Mouse (Mus musculus) embryo, embryonic 10.5 days (tissue): ENCODE measurements at regions not wholly inside any gene's neighbourhood (a gene's known extent, or its start where the extent isn't known, plus 50 kb on each side); places are given as distances from the start of the nearest gene placed in this dataset.

Experiments
- DNase-seq: peaks from one replicate; pipeline ENCODE4 v3.0.0-alpha.2; 2015; ENCODE audit warnings: low spot score

DNA sequence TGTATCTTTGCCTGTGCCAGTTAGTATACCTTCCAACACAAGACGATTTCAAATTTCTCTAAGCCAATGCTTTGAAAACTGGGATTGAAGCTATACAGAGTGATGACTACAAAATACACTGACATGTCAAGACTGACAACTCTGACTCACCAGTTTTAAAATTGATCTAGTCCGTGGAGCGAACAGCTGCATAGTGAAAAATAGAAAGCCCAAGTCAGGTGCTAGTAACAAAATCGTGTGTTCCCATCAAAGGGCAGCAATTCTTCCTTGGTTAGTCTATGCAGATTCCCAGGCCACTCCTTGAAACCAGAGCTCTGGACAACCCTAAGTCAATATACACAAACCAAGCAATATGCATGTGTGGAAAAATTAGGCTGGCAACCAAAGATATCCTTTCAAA is 940.6 kb downstream of the Kcna4 start:
- no peak for DNase-seq

DNA sequence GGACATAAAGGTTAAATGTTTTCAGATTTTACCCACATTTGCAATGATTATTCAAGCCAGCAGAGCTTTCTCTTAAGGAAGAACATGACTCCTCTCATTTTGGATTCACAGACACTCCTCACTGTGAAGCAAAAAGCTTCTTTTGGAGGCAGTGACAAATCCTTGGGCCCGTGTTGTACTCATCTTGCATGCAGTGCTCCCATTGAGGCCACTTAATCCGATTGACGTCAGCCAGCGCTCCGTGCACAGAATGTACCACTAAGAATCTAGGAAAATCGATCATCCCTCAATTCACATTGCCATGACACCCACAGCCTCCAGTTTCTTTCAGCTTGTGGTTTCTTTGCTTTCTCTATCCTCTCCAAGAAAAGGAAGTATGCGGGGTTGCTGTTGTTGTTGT is 941.5 kb downstream of the Kcna4 start:
- peak; percentile 4 for DNase-seq

DNA sequence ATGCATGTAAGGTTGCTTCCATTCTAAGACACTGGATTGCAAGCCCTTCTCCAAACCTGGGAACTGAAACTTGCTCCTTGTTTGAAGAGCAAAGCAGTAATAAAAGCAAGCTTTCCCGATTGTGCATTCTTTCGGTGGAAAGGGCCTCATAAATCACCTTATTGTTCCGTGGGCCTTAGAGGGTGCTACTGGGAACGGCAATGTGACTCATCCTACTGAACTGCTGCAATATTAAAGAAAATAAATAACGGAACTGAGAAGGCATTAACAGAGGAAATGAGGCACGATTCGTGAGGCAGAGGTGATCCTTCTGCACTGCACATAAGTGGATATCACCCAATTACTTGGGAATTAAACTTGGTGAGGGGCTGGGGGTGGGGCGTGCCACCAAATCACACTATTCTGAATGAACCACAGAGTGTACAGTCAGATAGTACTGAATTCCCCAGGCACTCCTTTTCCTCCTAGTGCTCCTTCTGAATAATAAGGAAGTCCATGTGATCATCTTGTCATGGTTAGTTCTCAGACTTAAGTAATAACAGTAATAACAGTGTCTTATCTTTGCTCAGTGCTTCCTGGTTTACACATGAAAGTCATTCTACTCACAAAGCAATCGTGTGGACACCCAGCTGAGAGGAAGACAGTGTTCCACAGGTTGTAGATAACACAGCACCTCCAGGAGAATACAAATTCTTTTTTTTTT is 946.0 kb downstream of the Kcna4 start:
- DNase-seq = peak; percentile 10
